Mouse (Mus musculus) frontal cortex, adult (tissue): Measurements from ENCODE around the gene Vamp4.

ENCODE experiments used
- ATAC-seq: cut with Nextera tagmentation; 2 replicates; pipeline ENCODE4 v1.9.2; 2017; ENCODE audit warnings: mild to moderate bottlenecking, moderate library complexity, mixed read lengths; ENCODE audit not compliant: low TSS enrichment

Gene Vamp4

DNA sequence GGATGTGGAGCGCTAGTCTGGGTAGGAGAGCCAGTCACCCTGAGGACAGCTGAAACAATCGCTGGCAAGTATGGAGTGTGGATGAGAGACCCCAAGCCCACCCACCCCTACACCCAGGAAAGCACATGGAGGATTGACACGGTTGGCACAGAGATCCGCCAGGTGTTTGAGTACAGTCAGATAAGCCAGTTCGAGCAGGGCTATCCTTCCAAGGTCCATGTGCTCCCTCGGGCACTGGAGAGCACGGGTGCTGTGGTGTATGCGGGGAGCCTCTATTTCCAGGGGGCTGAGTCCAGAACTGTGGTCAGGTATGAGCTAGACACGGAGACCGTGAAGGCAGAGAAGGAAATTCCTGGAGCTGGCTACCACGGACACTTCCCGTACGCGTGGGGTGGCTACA, 78.1 kb downstream of the Vamp4 start:
- ATAC-seq, result no peak
